7 mouse cellular contexts compared by ENCODE assay signal in the genomic region with DNA sequence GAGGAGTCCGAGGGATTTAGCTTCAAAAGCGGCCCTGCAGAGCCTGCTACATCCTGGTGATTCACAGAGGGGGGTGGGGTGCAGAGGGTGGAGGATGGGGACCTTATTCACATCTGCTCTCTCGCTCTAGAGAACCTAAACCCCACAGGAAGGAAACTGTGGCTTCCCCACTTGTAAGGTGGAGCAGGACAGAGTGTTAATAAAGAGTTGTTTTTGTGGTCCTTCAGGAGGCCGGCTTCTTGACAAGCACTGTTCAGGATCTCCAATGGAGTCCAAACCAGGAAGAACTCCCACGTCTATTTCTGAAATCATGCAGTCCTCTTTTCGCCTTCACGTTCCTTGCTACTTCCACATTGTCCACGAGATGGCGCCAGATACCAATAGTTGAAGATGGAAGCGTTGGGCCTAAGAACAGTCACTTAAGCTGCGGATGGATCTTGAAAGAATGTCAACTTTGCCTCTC. TPM values are rescaled to one million over a fixed set of nuclear protein-coding genes. Genes with fewer than 3 reads are reported as not detected.
DNase-seq lines count a peak whose midpoint lies in the region; ATAC-seq and TF ChIP-seq lines count a peak whose summit lies in the region.

No protein-coding gene starts in this region.

- peak; percentile 66 for ATAC-seq in midbrain, embryonic 11.5 days (ENCODE audit: low FRiP score)

- TF ChIP-seq CTCF in gastrocnemius, adult 2 months (IDR thresholded peaks at IDR 0.05), result peak; percentile 92
- 0 out of 2 replicates have a peak, but pooled peaks have one; percentile 17 for TF ChIP-seq CTCF in small intestine, adult 2 months (IDR thresholded peaks at IDR 0.05; ENCODE audit: extremely low read depth, insufficient read length, insufficient replicate concordance, low read depth, low read length)

- H3K4me1 ChIP-seq in midbrain, embryonic 11.5 days (ENCODE audit: control insufficient read depth, insufficient read depth, low read length), result no peaks in the 10 kb centered on the region
- peaks cover 14% of the 10 kb centered on the region for H3K4me1 ChIP-seq in small intestine, adult 2 months (ENCODE audit: control insufficient read depth, insufficient read depth, insufficient read length, low read length)

- no peaks in the 10 kb centered on the region for H3K9me3 ChIP-seq in midbrain, embryonic 11.5 days (ENCODE audit: control insufficient read depth, low read length)

- WGBS in midbrain, embryonic 11.5 days, result 7% methylated on average over 11 of the region's 11 CpGs
- WGBS in small intestine, adult 2 months, result 8% methylated on average over 11 of the region's 11 CpGs

- H3K36me3 ChIP-seq in midbrain, embryonic 11.5 days (ENCODE audit: control insufficient read depth, insufficient read depth, low read length), result no peaks in the 10 kb centered on the region
- no peaks in the 10 kb centered on the region for H3K36me3 ChIP-seq in small intestine, adult 2 months (ENCODE audit: control insufficient read depth, insufficient read depth, low read length)

- no peak overlapping the region for H3K4me3 ChIP-seq in gastrocnemius, adult 2 months
- H3K4me3 ChIP-seq in midbrain, embryonic 11.5 days (ENCODE audit: low read depth, low read length), result no peak overlapping the region
- no peak overlapping the region for H3K4me3 ChIP-seq in small intestine, adult 2 months (ENCODE audit: low read depth, low read length)

- peak overlapping the region; percentile 65 for H3K27ac ChIP-seq in gastrocnemius, adult 2 months
- no peak overlapping the region for H3K27ac ChIP-seq in midbrain, embryonic 11.5 days (ENCODE audit: low read depth, low read length)
- H3K27ac ChIP-seq in small intestine, adult 2 months (ENCODE audit: insufficient read depth, low read depth, low read length), result no peak overlapping the region

- peak; percentile 84 for DNase-seq in ZHBTc4 (ENCODE audit: low read depth, low spot score)
- peak; percentile 74 to 87 for DNase-seq in cerebellum, postnatal 36 days
- DNase-seq in gastrocnemius, adult 2 months, result peak; percentile 80
- DNase-seq in hindlimb bud, embryonic 11.5 days (ENCODE audit: extremely low spot score, low read depth, low spot score), result peak; percentile 72
- DNase-seq in left cerebral cortex, adult 9 months (ENCODE audit: low spot score in 2 of 2), result peak; percentile 42 to 92
- DNase-seq in midbrain, embryonic 11.5 days (ENCODE audit: low spot score, missing footprints), result peak; percentile 99

- H3K4me2 ChIP-seq in midbrain, embryonic 11.5 days, result no peak overlapping the region

- peak overlapping the region; percentile 24; the same call in 1 of the 2 replicates for H3K9ac ChIP-seq in midbrain, embryonic 11.5 days (ENCODE audit: low read length)

- no peak for TF ChIP-seq POLR2A in small intestine, adult 2 months (IDR thresholded peaks at IDR 0.05; ENCODE audit: low read depth, low read length)

- intact Hi-C loops in gastrocnemius, adult 2 months (cut with DNase I), result loop anchor here (1.0 to 5.0 kb wide), 3 partner anchors 41 to 233 kb away; no protein-coding TSS in a partner anchor

- no peaks in the 10 kb centered on the region for H3K27me3 ChIP-seq in midbrain, embryonic 11.5 days (ENCODE audit: control insufficient read depth, insufficient read depth, low read length)
- H3K27me3 ChIP-seq in small intestine, adult 2 months (ENCODE audit: control insufficient read depth, insufficient read depth, low read length), result no peaks in the 10 kb centered on the region

RNA-seq across cellular contexts. Expression of gene A630076J17Rik, which starts 3.0 kb away (rescaled TPM):
- not detected for total RNA-seq in gastrocnemius, adult 2 months (2021)
- not detected in 2 replicates for polyA plus RNA-seq in midbrain, embryonic 11.5 days (2014; fragmentation: Nextera tagmentation; extraction: Ambion mirVana)
- not detected in 2 replicates for polyA plus RNA-seq in small intestine, adult 2 months (2012; rRNA removed)

RNA-seq across cellular contexts. Expression of gene Prok1, which starts 6.1 kb away (rescaled TPM):
- total RNA-seq in gastrocnemius, adult 2 months (2021), result not detected
- 0.07 TPM in 1 of 2 replicates, not detected in the other for polyA plus RNA-seq in midbrain, embryonic 11.5 days (2014; fragmentation: Nextera tagmentation; extraction: Ambion mirVana)
- polyA plus RNA-seq in small intestine, adult 2 months (2012; rRNA removed), result not detected in 2 replicates

RNA-seq across cellular contexts. Expression of gene Cym, which starts 11.8 kb away (rescaled TPM):
- not detected for total RNA-seq in gastrocnemius, adult 2 months (2021)
- not detected in 2 replicates for polyA plus RNA-seq in midbrain, embryonic 11.5 days (2014; fragmentation: Nextera tagmentation; extraction: Ambion mirVana)
- 6.5 and 11.9 TPM in 2 replicates for polyA plus RNA-seq in small intestine, adult 2 months (2012; rRNA removed)

RNA-seq across cellular contexts. Expression of gene Lamtor5, which starts 45.3 kb away (rescaled TPM):
- total RNA-seq in gastrocnemius, adult 2 months (2021), result 10 to 100 TPM; 57.8 to 64.8 TPM
- 195 and 198 TPM in 2 replicates for polyA plus RNA-seq in midbrain, embryonic 11.5 days (2014; fragmentation: Nextera tagmentation; extraction: Ambion mirVana)
- polyA plus RNA-seq in small intestine, adult 2 months (2012; rRNA removed), result 31.1 and 55.1 TPM in 2 replicates

RNA-seq across cellular contexts. Expression of gene Kcna10, which starts 50.5 kb away (rescaled TPM):
- under 1 TPM in 1 of 2 experiments, not detected in 1; 0.11 TPM for total RNA-seq in gastrocnemius, adult 2 months (2021)
- not detected in 2 replicates for polyA plus RNA-seq in midbrain, embryonic 11.5 days (2014; fragmentation: Nextera tagmentation; extraction: Ambion mirVana)
- not detected in 2 replicates for polyA plus RNA-seq in small intestine, adult 2 months (2012; rRNA removed)
